Mouse (Mus musculus) kidney, adult 2 months (tissue): ENCODE measurements at regions not wholly inside any gene's neighbourhood (a gene's known extent, or its start where the extent isn't known, plus 50 kb on each side); places are given as distances from the start of the nearest gene placed in this dataset.

Experiments
- CTCF ChIP-seq: fragments of 200-500 bp; conservative IDR thresholded peaks from 2 replicates; pipeline ENCODE4 v1.5.1; 2011; ENCODE audit warnings: low read depth, mild to moderate bottlenecking, control low read depth, low read length, moderate library complexity, mixed read lengths; ENCODE audit not compliant: insufficient read depth, insufficient read length
- POLR2A ChIP-seq: fragments of 200-500 bp; IDR thresholded peaks from one replicate; pipeline ENCODE4 v1.6.1; 2011; ENCODE audit warnings: low read depth, low read length, control low read depth

DNA sequence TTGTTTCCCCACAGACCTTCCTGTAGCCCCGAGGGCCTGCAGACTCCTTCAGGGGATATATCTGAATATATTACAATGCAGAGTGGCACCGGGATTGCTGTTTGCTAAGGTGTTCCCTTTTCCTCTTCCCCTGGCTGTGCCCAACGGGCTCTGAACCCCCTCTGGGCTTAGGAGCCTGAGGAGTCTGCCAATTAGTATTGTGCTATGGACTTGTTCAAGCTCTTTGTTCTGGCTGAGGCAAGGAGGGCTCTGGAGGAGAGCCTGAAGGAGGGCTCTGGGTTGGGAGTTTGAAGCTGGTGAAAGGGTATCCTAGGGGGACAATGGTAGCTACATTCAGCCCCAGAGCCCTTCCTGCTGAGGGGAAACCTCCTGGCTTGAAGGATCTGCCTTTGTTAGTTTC lies 84.9 kb upstream of the Shb start:
- TF ChIP-seq CTCF (no peak), POLR2A (no peak)
